13 mouse cellular contexts compared by ENCODE assay signal in the genomic region with DNA sequence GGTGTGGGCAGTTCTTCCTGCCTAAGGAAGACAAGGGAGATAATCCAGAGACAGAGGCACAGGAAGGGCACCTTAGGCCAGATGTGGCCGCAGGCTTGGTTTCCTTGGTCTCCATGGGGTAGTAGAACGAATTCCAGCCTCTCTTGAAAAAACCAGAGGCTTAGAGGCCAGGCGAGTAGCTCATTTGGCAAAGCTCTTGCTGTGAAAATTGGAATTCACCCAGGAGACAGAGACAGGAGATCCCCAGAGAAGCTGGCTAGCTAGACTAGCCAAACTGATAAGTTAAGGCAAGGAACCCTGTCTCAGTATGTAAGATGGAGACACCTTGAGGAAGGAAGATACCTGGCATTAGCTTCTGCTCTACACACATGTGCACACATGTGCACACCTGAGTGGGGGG. TPM values are rescaled to one million over a fixed set of nuclear protein-coding genes. Genes with fewer than 3 reads are reported as not detected.
DNase-seq lines count a peak whose midpoint lies in the region; ATAC-seq and TF ChIP-seq lines count a peak whose summit lies in the region.
"Had no signal": no experiment of that assay in that cellular context is flagged by ENCODE, and none has a peak within 500 bp of the region (broad histone marks: within the 10 kb centered on the region; RNA-seq: fewer than 3 reads in every experiment).

No protein-coding gene starts in this region.

- H3K27me3 ChIP-seq in heart, embryonic 16.5 days (ENCODE audit: control insufficient read depth, insufficient read depth, low read length): no peaks in the 10 kb centered on the region
- no peaks in the 10 kb centered on the region for H3K27me3 ChIP-seq in lung, embryonic 14.5 days (ENCODE audit: insufficient read depth, low read length)
- peaks cover 39% of the 10 kb centered on the region for H3K27me3 ChIP-seq in forebrain, embryonic 12.5 days
- H3K27me3 ChIP-seq in midbrain, embryonic 16.5 days (ENCODE audit: control insufficient read depth, insufficient read depth, low read depth, low read length): no peaks in the 10 kb centered on the region
- H3K27me3 ChIP-seq: embryonic facial prominence, embryonic 12.5 days; liver, embryonic 12.5 days; stomach, embryonic 15.5 days had no signal

- intact Hi-C loops in heart, postnatal 10 days (cut with DNase I): loop anchor here (5.0 kb wide), 1 partner anchor 351 kb away; a partner anchor contains a TSS

- ATAC-seq in heart, embryonic 16.5 days (replicated peaks; ENCODE audit: extremely low read depth, insufficient read depth, low FRiP score): no peak
- ATAC-seq in lung, embryonic 14.5 days (ENCODE audit: insufficient read depth): no peak
- no peak for ATAC-seq in forebrain, embryonic 12.5 days (ENCODE audit: low FRiP score)
- no peak for ATAC-seq in midbrain, embryonic 16.5 days
- ATAC-seq: liver, embryonic 12.5 days had no signal

- H3K9ac ChIP-seq in heart, embryonic 16.5 days (ENCODE audit: low read length): no peak overlapping the region
- H3K9ac ChIP-seq in lung, embryonic 14.5 days: no peak overlapping the region
- H3K9ac ChIP-seq in forebrain, embryonic 12.5 days: no peak overlapping the region
- H3K9ac ChIP-seq in midbrain, embryonic 16.5 days (ENCODE audit: low read depth, low read length): peak overlapping the region; percentile 38; the same call in 1 of the 2 replicates
- H3K9ac ChIP-seq: embryonic facial prominence, embryonic 12.5 days; liver, embryonic 12.5 days; stomach, embryonic 15.5 days had no signal

- 0 out of 2 replicates have a peak overlapping the region, but pooled peaks have one; percentile 25 for H3K27ac ChIP-seq in heart, embryonic 16.5 days (ENCODE audit: low read length)
- no peak overlapping the region for H3K27ac ChIP-seq in lung, embryonic 14.5 days (ENCODE audit: low read depth)
- 0 out of 2 replicates have a peak overlapping the region, but pooled peaks have one; percentile 6 for H3K27ac ChIP-seq in forebrain, embryonic 12.5 days
- H3K27ac ChIP-seq in midbrain, embryonic 16.5 days (ENCODE audit: low read length): peak overlapping the region; percentile 75
- H3K27ac ChIP-seq: embryonic facial prominence, embryonic 12.5 days; liver, embryonic 12.5 days; stomach, embryonic 15.5 days had no signal

- no peak overlapping the region for H3K4me2 ChIP-seq in heart, embryonic 16.5 days (ENCODE audit: low read depth, low read length)
- no peak overlapping the region for H3K4me2 ChIP-seq in lung, embryonic 14.5 days
- H3K4me2 ChIP-seq in forebrain, embryonic 12.5 days: no peak overlapping the region
- no peak overlapping the region for H3K4me2 ChIP-seq in midbrain, embryonic 16.5 days (ENCODE audit: low read length)
- H3K4me2 ChIP-seq: embryonic facial prominence, embryonic 12.5 days; liver, embryonic 12.5 days; stomach, embryonic 15.5 days had no signal

- TF ChIP-seq CTCF in lung, embryonic 14.5 days (IDR thresholded peaks at IDR 0.05; ENCODE audit: low read depth): no peak

- no peak for DNase-seq in heart, postnatal 10 days
- DNase-seq in lung, embryonic 14.5 days: peak; percentile 64
- no peak for DNase-seq in lung, postnatal 4 days
- DNase-seq in adrenal gland, adult 8-10 months: no peak
- DNase-seq in testis, postnatal 10 days (ENCODE audit: low spot score): no peak

- no peaks in the 10 kb centered on the region for H3K9me3 ChIP-seq in heart, embryonic 16.5 days (replicated peaks; ENCODE audit: control insufficient read depth, low read length)
- no peaks in the 10 kb centered on the region for H3K9me3 ChIP-seq in lung, embryonic 14.5 days (ENCODE audit: low read depth, low read length)
- no peaks in the 10 kb centered on the region for H3K9me3 ChIP-seq in forebrain, embryonic 12.5 days
- no peaks in the 10 kb centered on the region for H3K9me3 ChIP-seq in midbrain, embryonic 16.5 days (replicated peaks; ENCODE audit: control insufficient read depth, low read length, poor library complexity, severe bottlenecking)
- H3K9me3 ChIP-seq: embryonic facial prominence, embryonic 12.5 days; liver, embryonic 12.5 days; stomach, embryonic 15.5 days had no signal

- H3K4me1 ChIP-seq in heart, embryonic 16.5 days (ENCODE audit: control insufficient read depth, insufficient read depth, low read length): peaks cover 12% of the 10 kb centered on the region
- no peaks in the 10 kb centered on the region for H3K4me1 ChIP-seq in lung, embryonic 14.5 days (ENCODE audit: insufficient read depth)
- H3K4me1 ChIP-seq in forebrain, embryonic 12.5 days: peaks cover 49% of the 10 kb centered on the region
- peaks cover 19% of the 10 kb centered on the region for H3K4me1 ChIP-seq in midbrain, embryonic 16.5 days (ENCODE audit: control insufficient read depth, insufficient read depth, low read length)
- H3K4me1 ChIP-seq: liver, embryonic 12.5 days; stomach, embryonic 15.5 days had no signal

- H3K36me3 ChIP-seq in heart, embryonic 16.5 days (ENCODE audit: control insufficient read depth, insufficient read depth): peaks cover 58% of the 10 kb centered on the region
- peaks cover 63% of the 10 kb centered on the region for H3K36me3 ChIP-seq in lung, embryonic 14.5 days (ENCODE audit: insufficient read depth)
- H3K36me3 ChIP-seq in forebrain, embryonic 12.5 days (replicated peaks): peaks cover 54% of the 10 kb centered on the region
- peaks cover 22% of the 10 kb centered on the region for H3K36me3 ChIP-seq in midbrain, embryonic 16.5 days (ENCODE audit: control insufficient read depth, insufficient read depth, low read length)

- 37% methylated on average over 3 of the region's 3 CpGs for WGBS in heart, embryonic 16.5 days
- WGBS in lung, embryonic 14.5 days: 40% methylated on average over 3 of the region's 3 CpGs
- WGBS in forebrain, embryonic 12.5 days: 50% methylated on average over 3 of the region's 3 CpGs
- 31% methylated on average over 3 of the region's 3 CpGs for WGBS in midbrain, embryonic 16.5 days

- no peak overlapping the region for H3K4me3 ChIP-seq in heart, embryonic 16.5 days (ENCODE audit: low read length)
- H3K4me3 ChIP-seq in lung, embryonic 14.5 days (ENCODE audit: low read depth, low read length): no peak overlapping the region
- no peak overlapping the region for H3K4me3 ChIP-seq in forebrain, embryonic 12.5 days (replicated peaks)
- H3K4me3 ChIP-seq in midbrain, embryonic 16.5 days (ENCODE audit: low read depth, low read length): no peak overlapping the region
- H3K4me3 ChIP-seq: embryonic facial prominence, embryonic 12.5 days; liver, embryonic 12.5 days; stomach, embryonic 15.5 days had no signal

RNA-seq across cellular contexts. Expression of a gene that starts 38.8 kb away (rescaled TPM):
- 1.2 and 1.3 TPM in 2 replicates for polyA plus RNA-seq in heart, embryonic 16.5 days (2015; fragmentation: Nextera tagmentation; extraction: Ambion mirVana)
- total RNA-seq in heart, postnatal 10 days (2021): not detected
- 1.1 and 1.5 TPM in 2 replicates for polyA plus RNA-seq in lung, embryonic 14.5 days (2014; fragmentation: Nextera tagmentation; extraction: Ambion mirVana)
- 2.1 and 2.9 TPM in 2 replicates for polyA plus RNA-seq in forebrain, embryonic 12.5 days (2016; fragmentation: Nextera tagmentation; extraction: Ambion mirVana)
- polyA plus RNA-seq in midbrain, embryonic 16.5 days (2015; fragmentation: Nextera tagmentation; extraction: Ambion mirVana): 2.0 and 2.5 TPM in 2 replicates
- not detected for total RNA-seq in adrenal gland, adult 8-10 months (2022)
- total RNA-seq: left cerebral cortex, adult 8-10 months had no signal
- polyA plus RNA-seq: frontal cortex, adult 2 months had no signal
